Mouse (Mus musculus): ENCODE data around the gene Stambpl1.
"Not testable (repeated sequence)": the region's sequence is repeated elsewhere in the genome, so short reads cannot be mapped to it uniquely, and the experiment has no call there.

Gene Stambpl1

GRCm38 (mm10) chr19:34198901-34199300 lies 6.9 kb downstream of the Stambpl1 start:
- DNase-seq (ENCODE audit: low spot score in 2 of 2): no peak

GRCm38 (mm10) chr19:34199488-34199887 lies 7.5 kb downstream of the Stambpl1 start:
- no peak for DNase-seq (ENCODE audit: low spot score in 2 of 2)

GRCm38 (mm10) chr19:34202668-34203067 lies 10.6 kb downstream of the Stambpl1 start:
- no peak for DNase-seq (ENCODE audit: low spot score in 2 of 2)

GRCm38 (mm10) chr19:34206128-34206527 lies 14.1 kb downstream of the Stambpl1 start:
- DNase-seq (ENCODE audit: low spot score in 2 of 2): not testable (repeated sequence)

- no peak for DNase-seq (ENCODE audit: low spot score in 2 of 2)
These were observed 14.9 kb downstream of the Stambpl1 start for GRCm38 (mm10) chr19:34206760-34207440.

- no peak for DNase-seq (ENCODE audit: low spot score in 2 of 2)
These were observed 17.0 kb downstream of the Stambpl1 start for GRCm38 (mm10) chr19:34209031-34209430.

- no peak for DNase-seq (ENCODE audit: low spot score in 2 of 2)
These were observed 18.0 kb downstream of the Stambpl1 start for GRCm38 (mm10) chr19:34209930-34210581.

GRCm38 (mm10) chr19:34210841-34211240 lies 18.8 kb downstream of the Stambpl1 start:
- no peak for DNase-seq (ENCODE audit: low spot score in 2 of 2)

- DNase-seq (ENCODE audit: low spot score in 2 of 2): no peak
These were observed 20.6 kb downstream of the Stambpl1 start for GRCm38 (mm10) chr19:34212489-34213250.

- no peak for DNase-seq (ENCODE audit: low spot score in 2 of 2)
These were observed 21.2 kb downstream of the Stambpl1 start for GRCm38 (mm10) chr19:34213251-34213645.

- DNase-seq (ENCODE audit: low spot score in 2 of 2): no peak
These were observed 22.1 kb downstream of the Stambpl1 start for GRCm38 (mm10) chr19:34214136-34214535.

GRCm38 (mm10) chr19:34216956-34217355 lies 24.9 kb downstream of the Stambpl1 start:
- DNase-seq (ENCODE audit: low spot score in 2 of 2): no peak

- no peak for DNase-seq (ENCODE audit: low spot score in 2 of 2)
These were observed 25.7 kb downstream of the Stambpl1 start for GRCm38 (mm10) chr19:34217761-34218160.

- DNase-seq (ENCODE audit: low spot score in 2 of 2): no peak
These were observed 27.4 kb downstream of the Stambpl1 start for GRCm38 (mm10) chr19:34219260-34219968.

- no peak for DNase-seq (ENCODE audit: low spot score in 2 of 2)
These were observed 28.8 kb downstream of the Stambpl1 start for GRCm38 (mm10) chr19:34220732-34221380.

GRCm38 (mm10) chr19:34222805-34223204 lies 30.8 kb downstream of the Stambpl1 start:
- no peak for DNase-seq (ENCODE audit: low spot score in 2 of 2)

- DNase-seq (ENCODE audit: low spot score in 2 of 2): no peak
These were observed 39.6 kb downstream of the Stambpl1 start for GRCm38 (mm10) chr19:34231596-34231995.

- no peak for DNase-seq (ENCODE audit: low spot score in 2 of 2)
These were observed 40.3 kb downstream of the Stambpl1 start for GRCm38 (mm10) chr19:34232326-34232725.

- peak; percentile 83 to 86 for DNase-seq (ENCODE audit: low spot score in 2 of 2)
These were observed 41.9 kb downstream of the Stambpl1 start for GRCm38 (mm10) chr19:34233944-34234343.

- no peak for DNase-seq (ENCODE audit: low spot score in 2 of 2)
These were observed 44.0 kb downstream of the Stambpl1 start for GRCm38 (mm10) chr19:34236049-34236448.

GRCm38 (mm10) chr19:34237746-34238145 lies 45.7 kb downstream of the Stambpl1 start:
- DNase-seq (ENCODE audit: low spot score in 2 of 2): no peak

Data from right cerebral cortex, postnatal 10 days (tissue).